Comparison of ENCODE assay signal across 8 mouse cellular contexts in genomic region chr15:84922884-84923507, GRCm38 (mm10). TPM values are rescaled to one million over a fixed set of nuclear protein-coding genes. Genes with fewer than 3 reads are reported as not detected.
DNase-seq lines count a peak whose midpoint lies in the region; ATAC-seq and TF ChIP-seq lines count a peak whose summit lies in the region.

Gene Nup50, plus strand, starts transcription at chr15:84923411.

- H3K4me2 ChIP-seq in forebrain, embryonic 12.5 days, result peak within 1 kb of the TSS; percentile 85
- H3K4me2 ChIP-seq in heart, postnatal 0 days (ENCODE audit: low read depth, low read length), result peak within 1 kb of the TSS; percentile 85
- peak within 1 kb of the TSS; percentile 93 for H3K4me2 ChIP-seq in liver, embryonic 16.5 days (ENCODE audit: low read depth, low read length)
- peak within 1 kb of the TSS; percentile 93 for H3K4me2 ChIP-seq in neural tube, embryonic 13.5 days

- H3K4me3 ChIP-seq in E14TG2a.4 (replicated peaks; ENCODE audit: low read length), result peak within 1 kb of the TSS; percentile 97
- peak within 1 kb of the TSS; percentile 91 for H3K4me3 ChIP-seq in forebrain, embryonic 12.5 days (replicated peaks)
- H3K4me3 ChIP-seq in heart, postnatal 0 days (ENCODE audit: low read depth, low read length), result peak within 1 kb of the TSS; percentile 93
- H3K4me3 ChIP-seq in liver, embryonic 16.5 days (ENCODE audit: low read depth, low read length), result peak within 1 kb of the TSS; percentile 99
- peak within 1 kb of the TSS; percentile 97 for H3K4me3 ChIP-seq in neural tube, embryonic 13.5 days
- H3K4me3 ChIP-seq in testis, adult 2 months (ENCODE audit: control insufficient read depth, low read depth, low read length), result peak within 1 kb of the TSS; percentile 97

- peak within 1 kb of the TSS; percentile 98 for H3K9ac ChIP-seq in forebrain, embryonic 12.5 days
- H3K9ac ChIP-seq in heart, postnatal 0 days (replicated peaks; ENCODE audit: low read depth, low read length), result peak within 1 kb of the TSS; percentile 89
- peak within 1 kb of the TSS; percentile 97 for H3K9ac ChIP-seq in liver, embryonic 16.5 days (ENCODE audit: low read depth, low read length)
- H3K9ac ChIP-seq in neural tube, embryonic 13.5 days, result peak within 1 kb of the TSS; percentile 98

- H3K36me3 ChIP-seq in E14TG2a.4 (ENCODE audit: insufficient read depth, low read length), result peaks cover 56% of the 10 kb centered on the region
- H3K36me3 ChIP-seq in forebrain, embryonic 12.5 days (replicated peaks), result peaks cover 8% of the 10 kb centered on the region
- H3K36me3 ChIP-seq in heart, postnatal 0 days (replicated peaks; ENCODE audit: control insufficient read depth, insufficient read depth, low read length), result peaks cover 8% of the 10 kb centered on the region
- H3K36me3 ChIP-seq in liver, embryonic 16.5 days (ENCODE audit: control insufficient read depth, insufficient read depth), result peaks cover 8% of the 10 kb centered on the region
- peaks cover 8% of the 10 kb centered on the region for H3K36me3 ChIP-seq in neural tube, embryonic 13.5 days
- H3K36me3 ChIP-seq in testis, adult 2 months (ENCODE audit: control insufficient read depth, insufficient read depth, low read length), result peaks cover 1% of the 10 kb centered on the region

- peaks cover 50% of the 10 kb centered on the region for H3K4me1 ChIP-seq in E14TG2a.4 (replicated peaks; ENCODE audit: low read depth, low read length)
- H3K4me1 ChIP-seq in forebrain, embryonic 12.5 days, result peaks cover 28% of the 10 kb centered on the region
- H3K4me1 ChIP-seq in heart, postnatal 0 days (ENCODE audit: control insufficient read depth, insufficient read depth), result peaks cover 22% of the 10 kb centered on the region
- peaks cover 16% of the 10 kb centered on the region for H3K4me1 ChIP-seq in liver, embryonic 16.5 days (ENCODE audit: control insufficient read depth, low read depth, low read length)
- peaks cover 33% of the 10 kb centered on the region for H3K4me1 ChIP-seq in neural tube, embryonic 13.5 days (replicated peaks)
- no peaks in the 10 kb centered on the region; the same call in 1 of the 2 replicates for H3K4me1 ChIP-seq in testis, adult 2 months (ENCODE audit: control insufficient read depth, insufficient read depth, low read length)

- peak; percentile 99 for DNase-seq in c-Kit-positive CD71-positive TER-119-positive erythroid progenitor cells, embryonic 14.5 days (ENCODE audit: low spot score)
- DNase-seq in heart, postnatal 0 days (ENCODE audit: low spot score), result peak; percentile 99
- DNase-seq in kidney, postnatal 4 days, result peak; percentile 100

- TF ChIP-seq POLR2A in testis, adult 2 months (IDR thresholded peaks at IDR 0.05; ENCODE audit: control insufficient read depth, low read depth, low read length), result peak; percentile 83

- under 1% methylated on average over 60 of the region's 60 CpGs for whole genome bisulfite sequencing in forebrain, embryonic 12.5 days
- under 1% methylated on average over 60 of the region's 60 CpGs for WGBS in heart, postnatal 0 days
- under 1% methylated on average over 55 of the region's 60 CpGs for WGBS in liver, embryonic 16.5 days (ENCODE audit: insufficient replicate concordance)
- under 1% methylated on average over 60 of the region's 60 CpGs for WGBS in neural tube, embryonic 13.5 days

- peak; percentile 91 for ATAC-seq in forebrain, embryonic 12.5 days (ENCODE audit: low FRiP score)
- ATAC-seq in heart, postnatal 0 days (ENCODE audit: insufficient read depth, low read depth), result peak; percentile 91
- peak; percentile 85 for ATAC-seq in liver, embryonic 16.5 days (ENCODE audit: low read depth)
- peak; percentile 94 for ATAC-seq in neural tube, embryonic 13.5 days (ENCODE audit: low read depth)

- no peaks in the 10 kb centered on the region for H3K9me3 ChIP-seq in E14TG2a.4 (ENCODE audit: low read length)
- no peaks in the 10 kb centered on the region for H3K9me3 ChIP-seq in forebrain, embryonic 12.5 days
- no peaks in the 10 kb centered on the region for H3K9me3 ChIP-seq in heart, postnatal 0 days (replicated peaks; ENCODE audit: control insufficient read depth, low read length)
- H3K9me3 ChIP-seq in liver, embryonic 16.5 days (replicated peaks; ENCODE audit: control insufficient read depth, low read length), result no peaks in the 10 kb centered on the region
- H3K9me3 ChIP-seq in neural tube, embryonic 13.5 days, result no peaks in the 10 kb centered on the region

- TF ChIP-seq EP300 in heart, postnatal 0 days (IDR thresholded peaks at IDR 0.05; ENCODE audit: low read depth), result no peak

- TF ChIP-seq CTCF in E14TG2a.4 (conservative IDR thresholded peaks at IDR 0.05; ENCODE audit: low read length), result no peak
- no peak for TF ChIP-seq CTCF in heart, postnatal 0 days (IDR thresholded peaks at IDR 0.05; ENCODE audit: low read depth)
- 0 out of 2 replicates have a peak, but pooled peaks have one; percentile 1 for TF ChIP-seq CTCF in testis, adult 2 months (IDR thresholded peaks at IDR 0.05; ENCODE audit: control insufficient read depth, insufficient read depth, insufficient replicate concordance, low read depth, low read length)

- peak within 1 kb of the TSS; percentile 94 for H3K27ac ChIP-seq in forebrain, embryonic 12.5 days
- peak within 1 kb of the TSS; percentile 98 for H3K27ac ChIP-seq in heart, postnatal 0 days (ENCODE audit: low read depth)
- H3K27ac ChIP-seq in liver, embryonic 16.5 days (ENCODE audit: low read length), result peak within 1 kb of the TSS; percentile 98
- peak within 1 kb of the TSS; percentile 97 for H3K27ac ChIP-seq in neural tube, embryonic 13.5 days (replicated peaks)
- peak within 1 kb of the TSS; percentile 94 for H3K27ac ChIP-seq in testis, adult 2 months (ENCODE audit: control insufficient read depth, insufficient read depth, low read depth, low read length)

- no peaks in the 10 kb centered on the region for H3K27me3 ChIP-seq in E14TG2a.4 (ENCODE audit: insufficient read depth, low read length)
- no peaks in the 10 kb centered on the region for H3K27me3 ChIP-seq in forebrain, embryonic 12.5 days
- H3K27me3 ChIP-seq in heart, postnatal 0 days (ENCODE audit: control insufficient read depth, insufficient read depth, low read length), result no peaks in the 10 kb centered on the region
- H3K27me3 ChIP-seq in liver, embryonic 16.5 days (ENCODE audit: control insufficient read depth, insufficient read depth, low read depth, low read length), result no peaks in the 10 kb centered on the region
- H3K27me3 ChIP-seq in neural tube, embryonic 13.5 days, result no peaks in the 10 kb centered on the region
- H3K27me3 ChIP-seq in testis, adult 2 months (ENCODE audit: control insufficient read depth, insufficient read depth, low read length), result no peaks in the 10 kb centered on the region

RNA-seq across cellular contexts. Expression of gene Nup50, which starts in this region (rescaled TPM):
- 64.0 and 72.5 TPM in 2 replicates for polyA plus RNA-seq in forebrain, embryonic 12.5 days (2016; fragmentation: Nextera tagmentation; extraction: Ambion mirVana)
- 11.8 and 14.6 TPM in 2 replicates for total RNA-seq in heart, postnatal 0 days (2014; rRNA removed; ENCODE audit: low replicate concordance)
- 10.7 and 11.4 TPM in 2 replicates for polyA plus RNA-seq in heart, postnatal 0 days (2015; fragmentation: Nextera tagmentation; extraction: Ambion mirVana)
- 22.6 and 24.4 TPM in 2 replicates for polyA plus RNA-seq in liver, embryonic 16.5 days (2015; fragmentation: Nextera tagmentation; extraction: Ambion mirVana)
- 27.4 and 30.7 TPM in 2 replicates for polyA plus RNA-seq in neural tube, embryonic 13.5 days (2015; fragmentation: Nextera tagmentation; extraction: Ambion mirVana)
- polyA plus RNA-seq in testis, adult 2 months (2012; rRNA removed), result 27.3 and 28.1 TPM in 2 replicates

Comparison
In these comparisons a context has a peak if more than half of its experiments do, and no peak if none do; other contexts are left out.
1. Peak in every context shown above with its lines: DNase-seq, ATAC-seq, H3K4me3 ChIP-seq and H3K27ac ChIP-seq.